Mouse (Mus musculus): Measurements from ENCODE around the gene Col6a1.

DNA sequence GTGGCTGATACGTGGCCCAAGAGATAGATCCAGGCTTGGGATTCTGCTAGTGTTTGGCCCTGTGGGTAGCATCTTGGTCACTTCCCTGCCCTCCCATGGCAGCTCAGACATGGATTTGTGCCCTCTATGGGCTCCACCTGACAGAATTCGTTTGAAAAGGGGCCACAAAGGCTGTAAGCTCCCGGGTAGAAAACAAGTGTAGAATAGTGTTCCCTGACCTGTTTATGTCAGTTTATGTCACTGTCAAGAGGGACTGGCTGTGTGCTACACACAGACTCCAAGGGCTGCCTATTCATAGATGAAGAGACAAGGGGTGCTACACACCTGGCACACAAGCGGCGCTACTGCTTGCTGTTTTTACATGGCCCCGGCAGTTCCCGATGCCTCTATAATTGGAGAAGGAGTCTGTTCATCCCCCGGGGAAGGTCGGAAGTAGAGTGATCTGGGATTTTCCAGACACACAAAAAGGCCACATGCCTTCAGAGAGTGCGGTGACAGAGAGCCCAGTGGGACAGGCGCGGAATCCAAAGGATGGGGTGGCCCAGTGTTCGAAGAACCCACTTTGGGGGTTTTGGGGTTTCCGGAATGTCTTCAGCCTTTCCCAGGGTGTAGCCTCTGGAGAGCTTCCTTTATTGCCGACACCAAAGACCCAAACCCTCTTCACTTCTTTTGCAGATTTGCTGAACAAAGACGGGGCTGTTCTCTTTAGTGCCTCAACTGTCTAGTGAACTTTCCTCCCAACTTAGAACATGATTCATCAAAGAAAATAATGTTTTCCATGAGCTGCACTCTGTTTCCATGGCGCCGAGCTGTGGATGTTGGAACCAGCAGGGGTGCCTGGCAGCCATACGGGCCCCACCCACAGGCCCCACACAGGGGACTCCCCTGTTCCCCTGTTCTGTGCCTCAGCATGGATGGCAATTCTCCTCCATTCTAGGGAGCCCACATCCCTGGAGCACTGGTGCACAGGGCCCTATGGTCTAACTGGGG lies 4.0 kb upstream of the Col6a1 start:
- TF ChIP-seq GATA1 (IDR thresholded peaks at IDR 0.05; ENCODE audit: low read length) (no peak), TAL1 (IDR thresholded peaks at IDR 0.05; ENCODE audit: low read length) (no peak)
